Mouse (Mus musculus): ENCODE measurements around the gene Notch2.

Notch2 gene

DNA sequence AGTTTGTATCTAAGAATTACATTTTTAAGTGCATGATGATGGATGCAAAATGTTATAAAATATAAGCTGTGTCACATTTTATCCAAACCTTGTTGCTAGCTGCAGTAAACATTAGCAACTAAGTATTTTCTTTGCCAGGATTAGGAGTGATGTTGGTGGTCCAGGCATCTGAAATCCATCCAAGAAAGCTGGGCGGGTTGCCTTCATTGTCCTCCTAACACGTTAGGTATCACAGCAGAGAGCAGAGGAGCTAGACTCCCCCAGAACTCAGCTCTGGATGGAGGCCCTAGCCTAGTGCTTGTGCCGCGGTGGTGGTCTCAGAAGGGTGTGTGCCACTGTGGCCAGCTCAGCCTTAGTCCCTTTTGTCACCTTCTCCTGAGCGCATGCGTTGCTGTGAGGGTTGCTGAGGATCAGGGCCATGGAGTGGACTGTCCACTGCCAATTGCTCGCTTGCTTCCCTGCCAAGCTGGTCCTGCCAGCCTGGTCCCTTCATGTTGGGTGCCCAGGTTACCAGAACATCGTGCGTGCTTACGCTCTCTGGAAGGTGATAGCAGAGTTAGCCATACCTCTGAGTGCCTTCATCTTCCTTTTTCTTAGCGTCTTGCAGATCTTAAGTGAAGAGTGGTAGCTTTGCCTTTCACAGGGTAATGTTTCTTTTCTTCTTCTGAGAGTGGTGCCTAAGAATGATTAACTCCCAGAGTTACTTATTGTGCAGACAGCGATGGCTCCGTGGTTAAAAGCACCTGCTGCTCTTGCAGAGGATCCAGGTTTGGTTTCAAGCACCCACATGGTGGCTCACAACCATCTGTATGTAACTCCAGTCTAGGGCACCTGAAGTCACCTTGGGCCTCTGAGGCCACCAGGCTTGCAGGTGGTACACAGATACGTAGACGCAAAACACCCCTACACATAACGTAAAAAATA lies 39.4 kb downstream of the Notch2 start:
- no peak for DNase-seq (ENCODE audit: low read depth)

GRCm38 (mm10) chr3:98053817-98054216 lies 40.5 kb downstream of the Notch2 start:
- DNase-seq (ENCODE audit: low read depth): no peak

GRCm38 (mm10) chr3:98054334-98055007 lies 41.1 kb downstream of the Notch2 start:
- no peak for DNase-seq (ENCODE audit: low read depth)

- DNase-seq (ENCODE audit: low read depth): peak; percentile 56
Measured at GRCm38 (mm10) chr3:98055008-98055345, 41.6 kb downstream of the Notch2 start.

- DNase-seq (ENCODE audit: low read depth): no peak
Measured at GRCm38 (mm10) chr3:98055808-98056728, 42.7 kb downstream of the Notch2 start.

- no peak for DNase-seq (ENCODE audit: low read depth)
Measured at GRCm38 (mm10) chr3:98056956-98057365, 43.6 kb downstream of the Notch2 start.

DNA sequence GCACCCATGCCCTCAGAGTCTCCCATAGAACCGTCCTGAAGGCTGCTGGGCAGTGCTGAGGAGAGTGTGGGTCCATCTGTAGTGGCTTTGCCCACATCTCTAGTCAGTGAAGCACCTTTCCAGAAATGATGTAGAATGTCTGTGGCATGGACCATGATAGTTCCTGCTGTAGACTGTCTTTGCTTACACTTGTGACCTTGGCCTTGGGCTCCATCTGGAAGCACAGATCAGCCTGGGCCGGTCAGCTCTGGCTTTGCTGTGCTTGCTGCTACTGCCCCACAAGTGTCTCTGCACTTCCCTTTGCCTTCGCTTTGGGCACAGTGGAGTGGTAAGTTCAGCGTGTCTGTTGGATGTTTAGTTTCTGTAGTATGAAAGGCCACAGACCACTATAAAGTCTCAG lies 45.7 kb downstream of the Notch2 start:
- DNase-seq (ENCODE audit: low read depth): no peak

DNA sequence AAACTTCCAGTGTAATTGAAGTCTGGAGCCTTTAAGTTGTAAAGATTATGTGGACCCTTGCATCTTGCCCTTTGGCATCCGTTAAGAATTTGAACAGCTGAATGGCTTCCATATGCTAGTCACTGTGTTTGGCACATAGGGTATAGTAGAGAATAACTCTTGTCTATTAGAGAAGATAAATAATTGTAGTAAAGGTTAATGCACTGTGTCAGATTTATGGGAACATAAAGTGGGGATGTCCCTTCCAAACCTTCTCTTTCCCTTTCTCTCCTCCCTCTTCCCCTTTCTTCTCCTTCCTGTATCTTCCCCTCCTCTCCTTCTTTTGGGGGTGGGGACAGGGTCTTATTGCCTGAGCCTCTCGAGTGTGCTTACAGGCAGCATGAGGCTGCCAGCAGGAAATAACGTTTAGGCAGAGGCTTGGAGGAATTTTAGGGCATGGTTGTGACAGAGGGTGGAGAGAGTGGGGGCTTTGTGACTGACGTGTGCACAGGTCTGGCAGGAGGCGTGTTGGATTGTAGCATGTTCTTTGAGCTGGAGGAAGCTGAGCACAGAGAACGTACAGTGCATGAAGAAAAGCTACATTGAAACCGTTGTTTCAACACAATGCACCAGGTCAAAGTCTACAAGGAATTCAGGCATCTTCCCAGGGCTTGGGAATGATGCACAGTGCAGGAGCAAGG lies 47.8 kb downstream of the Notch2 start:
- DNase-seq (ENCODE audit: low read depth): no peak

GRCm38 (mm10) chr3:98061661-98062330 lies 48.5 kb downstream of the Notch2 start:
- DNase-seq (ENCODE audit: low read depth): peak; percentile 40

DNA sequence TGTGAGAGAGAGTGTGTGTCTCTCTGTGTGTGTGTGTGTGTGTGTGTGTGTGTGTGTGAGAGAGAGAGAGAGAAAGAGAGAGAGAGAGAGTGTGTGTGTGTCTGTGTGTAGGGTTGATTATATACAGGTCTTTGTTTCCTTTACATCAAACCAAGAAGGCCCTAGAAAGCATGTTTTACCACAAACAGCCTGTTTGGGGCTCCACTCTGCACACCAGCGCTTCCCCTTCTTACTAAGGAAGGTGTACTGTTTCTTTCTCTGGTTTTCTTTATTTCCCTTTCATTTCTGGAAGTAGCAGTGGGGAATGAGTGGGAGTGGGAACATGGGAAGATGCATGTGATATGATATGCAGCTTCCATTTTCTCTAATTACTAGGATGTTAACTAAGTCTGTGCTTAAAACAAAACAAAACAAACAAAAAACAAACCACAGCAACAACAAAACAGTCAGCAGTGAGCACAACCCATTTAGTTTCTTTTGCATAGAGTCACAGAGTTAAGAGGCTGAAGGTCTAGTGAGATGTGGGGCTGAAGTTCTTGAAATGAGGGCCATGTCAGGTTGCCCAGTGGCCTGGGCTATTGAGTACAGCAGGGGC lies 49.4 kb downstream of the Notch2 start:
- no peak for DNase-seq (ENCODE audit: low read depth)

DNA sequence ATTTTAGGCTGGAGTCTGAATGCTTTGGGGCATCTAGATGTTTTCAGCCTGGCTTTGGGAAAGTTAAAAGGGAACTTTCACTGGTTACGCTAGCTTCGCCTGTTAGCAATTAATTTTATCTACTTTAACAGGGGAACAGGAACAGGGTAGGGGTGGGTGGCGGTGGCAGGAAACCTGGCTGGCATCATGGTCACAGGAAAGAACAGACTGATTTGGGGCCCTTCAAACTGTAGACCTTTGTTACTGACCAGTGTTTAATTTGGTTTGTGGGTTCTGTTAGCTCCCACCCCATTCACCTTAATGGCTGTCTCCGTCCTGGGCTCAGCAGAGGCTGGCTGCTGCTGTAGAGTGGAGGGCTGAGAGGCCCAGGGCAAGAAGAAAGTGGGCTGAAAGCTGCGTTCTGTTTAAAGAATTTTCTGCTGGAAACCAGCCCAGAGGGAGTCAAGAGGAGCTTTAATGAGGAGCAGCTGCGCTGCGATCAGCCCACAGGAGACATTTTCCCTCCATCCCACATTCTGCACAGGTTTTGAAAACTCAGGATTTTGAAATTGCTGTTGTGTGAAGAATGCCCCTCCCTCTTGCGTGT lies 50.0 kb downstream of the Notch2 start:
- DNase-seq (ENCODE audit: low read depth): no peak

DNA sequence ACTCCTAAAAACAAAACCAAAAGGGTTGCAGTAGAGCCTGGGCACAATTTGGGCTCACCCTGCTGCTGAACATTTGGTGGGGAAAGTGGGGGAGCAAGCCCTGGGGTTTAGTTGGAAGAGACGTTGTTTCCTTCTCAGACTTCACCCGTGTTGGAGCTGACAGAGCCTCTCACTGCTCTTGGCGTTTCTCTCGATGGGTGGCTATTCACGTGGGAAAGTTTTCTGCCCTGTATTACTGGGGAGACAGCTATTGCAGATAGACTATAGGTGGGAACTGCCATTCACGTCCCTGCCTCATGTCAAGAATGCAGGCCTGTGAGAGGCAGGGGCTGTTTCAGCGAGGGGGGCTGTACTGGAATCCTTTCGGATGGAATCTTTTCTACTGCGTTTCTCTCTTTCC lies 50.5 kb downstream of the Notch2 start:
- DNase-seq (ENCODE audit: low read depth): no peak

GRCm38 (mm10) chr3:98065004-98065403 lies 51.7 kb downstream of the Notch2 start:
- no peak for DNase-seq (ENCODE audit: low read depth)

- no peak for DNase-seq (ENCODE audit: low read depth)
Measured at GRCm38 (mm10) chr3:98066434-98066833, 53.1 kb downstream of the Notch2 start.

GRCm38 (mm10) chr3:98067413-98067812 lies 54.1 kb downstream of the Notch2 start:
- DNase-seq (ENCODE audit: low read depth): no peak

- DNase-seq (ENCODE audit: low read depth): no peak
Measured at GRCm38 (mm10) chr3:98067852-98068491, 54.6 kb downstream of the Notch2 start.

DNA sequence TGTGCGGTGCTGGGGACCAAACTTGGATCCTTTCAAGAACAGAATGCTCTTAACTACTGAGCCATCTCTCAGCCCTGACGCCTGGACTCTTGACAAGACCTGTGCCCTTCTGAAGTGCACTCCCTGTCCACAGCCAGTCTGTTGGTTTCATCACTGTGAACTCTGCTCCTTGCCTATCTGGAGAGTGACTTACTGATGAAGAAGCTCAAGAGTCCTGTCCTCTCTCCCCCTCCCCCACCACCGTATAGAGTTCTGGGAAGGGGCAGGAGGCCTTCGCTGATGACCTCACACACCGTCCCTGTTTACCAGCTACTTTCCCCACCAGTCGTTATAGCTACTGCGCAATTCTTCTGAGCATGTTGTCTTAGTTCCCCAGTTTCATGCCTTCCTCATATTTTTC lies 55.8 kb downstream of the Notch2 start:
- DNase-seq (ENCODE audit: low read depth): no peak

DNA sequence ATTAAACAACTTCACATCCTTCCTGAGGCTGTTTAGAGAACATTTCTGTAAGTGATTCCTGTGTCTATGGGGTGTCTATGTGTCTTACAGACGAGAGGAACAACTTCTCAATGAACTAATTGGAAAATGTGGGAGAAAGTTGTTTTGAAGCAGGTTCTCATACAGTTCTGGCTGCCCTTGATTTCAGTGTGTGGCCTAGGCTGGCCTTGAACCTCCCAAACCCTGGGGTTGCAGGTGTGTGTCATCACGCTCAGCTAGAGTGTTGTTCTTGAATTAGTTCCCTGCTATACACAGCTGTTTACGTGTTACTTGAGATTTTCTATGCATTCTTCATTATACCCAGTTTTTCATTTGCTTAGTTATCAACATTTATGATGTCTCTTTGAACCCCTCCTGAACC lies 56.5 kb downstream of the Notch2 start:
- no peak for DNase-seq (ENCODE audit: low read depth)

- no peak for DNase-seq (ENCODE audit: low read depth)
Measured at GRCm38 (mm10) chr3:98072570-98072969, 59.2 kb downstream of the Notch2 start.

DNA sequence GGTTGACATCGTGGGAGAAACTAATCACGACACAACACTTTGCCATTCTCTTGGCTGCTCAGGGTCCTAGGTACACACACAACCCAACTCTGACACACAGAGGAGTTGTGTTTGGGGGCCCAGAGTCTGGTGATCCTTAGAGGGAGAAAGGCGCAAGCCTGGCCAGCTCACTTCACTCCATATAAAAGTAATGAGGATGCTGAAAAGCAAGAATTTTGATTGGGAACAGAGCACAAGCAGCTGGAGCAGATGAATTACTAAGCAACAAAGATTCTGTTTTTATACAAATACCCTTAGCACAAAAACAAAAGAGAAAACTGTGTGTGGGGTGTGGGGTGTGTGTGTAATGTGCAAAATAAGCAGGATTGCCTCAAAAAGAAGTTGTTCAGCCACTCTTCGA lies 60.2 kb downstream of the Notch2 start:
- no peak for DNase-seq (ENCODE audit: low read depth)
